Mouse (Mus musculus): ENCODE measurements around the gene Kif28.
"Not testable (repeated sequence)": the region's sequence is repeated elsewhere in the genome, so short reads cannot be mapped to it uniquely, and the experiment has no call there.

Gene Kif28

DNA sequence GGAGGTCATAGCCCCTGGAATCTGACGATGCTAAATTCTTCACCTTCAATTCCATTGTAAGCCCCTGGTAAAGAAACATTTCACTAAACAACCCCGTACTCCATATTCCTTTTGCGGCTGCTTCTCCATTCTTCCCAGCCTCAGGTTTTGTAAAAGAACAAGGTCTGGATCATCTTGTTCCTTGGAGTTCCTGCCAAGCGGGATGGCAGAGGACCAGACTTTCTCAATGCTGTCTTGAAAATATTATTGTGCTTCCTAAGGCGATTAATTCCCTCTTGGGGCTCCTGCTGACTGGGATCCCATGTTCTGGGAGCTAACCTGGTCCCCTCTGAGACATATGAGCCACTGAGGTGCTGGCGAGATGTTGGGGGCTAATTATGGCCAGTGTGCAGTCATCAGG, 39.9 kb downstream of the Kif28 start:
- no peak for DNase-seq (ENCODE audit: low read depth in 1 of 2, low spot score in 2 of 2)

DNA sequence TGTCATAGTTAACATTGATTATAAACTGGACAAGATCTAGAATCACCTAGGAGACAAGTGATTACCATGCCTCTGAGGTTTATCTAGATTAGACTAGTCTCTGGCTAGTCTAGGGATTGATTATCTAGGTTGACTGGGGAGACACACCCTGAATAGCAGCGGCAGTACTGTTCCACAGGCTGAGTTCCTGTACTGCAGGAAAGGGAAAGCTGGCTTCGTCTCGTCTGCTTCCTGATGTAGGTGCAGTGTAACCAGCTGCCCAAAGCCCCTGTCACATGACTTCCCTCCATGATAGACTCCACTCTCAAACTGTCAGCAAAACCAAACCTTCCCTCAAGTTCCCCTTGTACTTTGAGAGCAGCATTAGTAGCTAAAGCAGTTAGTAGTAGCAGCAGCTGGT, 40.9 kb downstream of the Kif28 start:
- DNase-seq (ENCODE audit: low read depth in 1 of 2, low spot score in 2 of 2), result no peak

DNA sequence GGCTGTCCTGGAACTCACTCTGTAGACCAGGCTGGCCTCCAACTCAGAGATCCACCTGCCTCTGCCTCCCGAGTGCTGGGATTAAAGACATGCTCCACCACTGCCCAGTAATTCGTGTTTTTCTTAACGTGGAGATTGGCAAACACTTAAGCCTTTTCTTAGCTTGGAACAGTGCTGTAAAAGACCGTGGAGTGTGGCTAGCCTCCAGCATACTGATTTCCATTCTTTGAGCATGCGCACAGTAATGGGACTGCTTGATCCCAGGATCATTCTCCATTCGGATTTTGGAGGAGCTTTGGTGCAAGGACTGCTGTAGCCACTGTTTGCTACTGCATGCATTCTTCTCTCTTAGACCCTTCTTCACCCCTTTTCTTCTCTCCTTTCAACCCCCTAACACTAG, 55.6 kb downstream of the Kif28 start:
- no peak for DNase-seq (ENCODE audit: low read depth in 1 of 2, low spot score in 2 of 2)

DNA sequence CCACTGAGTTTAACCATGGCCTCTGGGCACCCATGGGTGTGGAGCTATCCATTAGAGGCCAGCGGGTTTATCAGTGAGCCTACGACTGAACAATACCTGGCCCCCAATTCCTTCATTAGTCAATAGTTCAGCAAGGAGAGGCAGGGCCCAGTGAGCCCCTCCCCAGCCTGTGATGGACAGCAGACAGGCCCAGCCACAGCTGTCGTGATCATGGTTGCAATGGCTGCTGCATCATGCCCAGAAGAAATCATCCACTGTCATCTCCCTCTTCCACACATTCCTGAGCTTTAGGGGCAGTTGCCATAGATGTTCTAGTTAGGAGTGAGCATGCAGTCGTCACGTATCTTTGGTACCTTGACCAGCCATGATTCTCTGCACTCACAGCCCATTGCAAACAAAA, 56.2 kb downstream of the Kif28 start:
- DNase-seq (ENCODE audit: low read depth in 1 of 2, low spot score in 2 of 2), result no peak

DNA sequence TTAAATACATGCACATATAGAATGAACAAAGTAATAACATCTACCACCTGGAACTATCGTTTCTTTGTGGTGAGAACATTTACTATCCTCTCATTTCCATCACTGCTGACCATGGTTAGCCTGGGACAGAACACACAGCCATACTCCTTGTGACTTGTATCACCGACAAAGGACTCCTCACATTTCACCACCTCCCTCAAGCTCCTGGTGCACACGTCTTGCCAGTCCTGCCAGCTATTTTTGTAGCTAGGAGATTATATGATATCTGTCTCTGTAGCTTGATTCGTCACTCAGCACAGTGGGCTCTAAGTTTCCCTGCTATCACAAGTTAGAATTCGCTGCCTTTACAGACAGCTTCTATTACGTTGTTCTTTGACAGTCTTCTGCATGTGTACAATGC, 56.7 kb downstream of the Kif28 start:
- no peak for DNase-seq (ENCODE audit: low read depth in 1 of 2, low spot score in 2 of 2)

DNA sequence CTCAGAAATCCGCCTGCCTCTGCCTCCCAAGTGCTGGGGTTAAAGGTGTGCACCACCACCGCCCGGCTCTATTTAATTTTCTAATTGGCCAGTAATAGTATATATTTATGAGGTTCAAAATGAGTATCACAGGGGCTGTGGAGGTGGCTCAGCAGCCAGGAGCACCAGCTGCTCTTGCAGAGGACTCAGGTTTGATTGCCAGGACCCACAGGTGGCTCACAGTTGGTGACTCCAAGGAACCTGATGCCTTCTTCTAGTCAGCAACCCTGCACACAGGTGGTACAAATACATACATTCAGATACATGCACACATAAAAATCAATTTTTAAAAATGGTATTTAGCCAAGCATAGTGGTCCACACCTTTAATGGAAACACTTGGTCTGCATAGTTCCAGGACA, 57.1 kb downstream of the Kif28 start:
- DNase-seq (ENCODE audit: low read depth in 1 of 2, low spot score in 2 of 2), result no peak

DNA sequence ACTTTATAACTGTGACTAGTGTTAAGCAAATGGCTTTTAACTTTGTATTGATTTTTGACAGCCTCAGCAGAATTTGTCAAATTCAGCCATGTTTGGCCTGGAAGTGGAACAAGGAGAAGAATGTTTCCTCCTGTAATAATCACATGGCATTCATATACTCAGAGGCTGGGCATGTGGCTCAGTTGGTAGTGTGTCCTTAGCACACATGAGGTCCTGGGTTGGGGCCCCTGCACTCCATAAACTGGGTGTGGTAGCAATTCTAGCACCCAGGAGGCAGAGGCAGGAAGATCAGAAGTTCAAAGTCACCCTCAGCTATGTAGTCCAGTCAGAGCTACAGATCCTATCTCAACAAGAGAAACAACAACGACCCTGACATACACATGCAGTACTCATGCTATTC, 57.8 kb downstream of the Kif28 start:
- DNase-seq (ENCODE audit: low read depth in 1 of 2, low spot score in 2 of 2), result no peak

DNA sequence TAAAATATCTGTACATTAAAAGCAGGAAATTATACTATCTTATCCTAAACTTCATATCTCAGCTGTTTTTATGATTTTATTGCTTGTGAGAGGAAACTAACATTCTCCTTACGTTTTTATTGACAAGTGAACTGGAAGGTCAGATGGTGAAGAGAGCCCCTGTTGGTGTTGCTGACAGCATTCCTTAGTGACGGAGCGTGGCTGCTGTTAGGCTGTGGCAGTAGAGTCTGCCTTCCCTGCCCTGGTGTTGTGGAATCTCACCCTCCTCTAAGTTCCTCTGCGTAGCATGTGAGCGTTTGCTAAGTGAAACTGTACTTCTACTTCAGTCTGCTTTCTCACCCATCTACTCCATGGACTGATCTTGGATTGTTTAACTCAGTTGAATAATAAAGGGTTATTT, 58.3 kb downstream of the Kif28 start:
- DNase-seq (ENCODE audit: low read depth in 1 of 2, low spot score in 2 of 2), result no peak

DNA sequence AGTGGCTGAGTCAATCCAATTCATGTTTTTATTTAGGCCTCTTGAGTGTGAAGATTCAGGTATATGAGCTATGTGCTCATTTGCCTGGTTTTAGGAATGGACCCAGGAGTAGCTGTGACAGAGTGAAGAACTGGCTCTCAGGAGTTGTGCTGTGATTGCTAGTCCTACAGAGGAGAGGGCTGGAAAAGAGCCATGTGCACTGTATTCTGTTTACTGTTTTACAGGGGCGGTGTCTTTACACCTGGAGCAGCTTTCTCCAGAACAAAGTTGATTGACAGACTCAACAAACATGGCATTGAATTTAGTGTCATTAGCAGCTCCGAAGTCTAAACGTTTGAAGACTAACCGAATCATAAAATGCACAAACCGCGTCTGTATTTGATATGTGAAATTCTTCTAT, 58.7 kb downstream of the Kif28 start:
- no peak for DNase-seq (ENCODE audit: low read depth in 1 of 2, low spot score in 2 of 2)

DNA sequence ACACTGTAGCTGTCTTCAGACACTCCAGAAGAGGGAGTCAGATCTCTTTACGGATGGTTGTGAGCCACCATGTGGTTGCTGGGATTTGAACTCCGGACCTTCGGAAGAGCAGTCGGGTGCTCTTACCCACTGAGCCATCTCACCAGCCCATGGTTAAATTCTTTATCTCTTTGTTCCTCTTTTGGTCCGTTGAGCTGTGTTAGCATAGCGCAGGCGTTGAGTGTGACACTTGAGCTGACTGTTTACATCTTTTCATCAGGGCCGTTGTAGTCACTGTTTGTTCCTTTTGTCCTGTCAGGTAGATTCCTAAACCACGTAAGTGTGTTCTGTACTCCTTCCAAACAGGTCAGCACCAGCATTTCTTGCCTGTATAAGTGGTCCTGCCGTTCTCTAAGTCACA, 62.3 kb downstream of the Kif28 start:
- not testable (repeated sequence) for DNase-seq (ENCODE audit: low read depth in 1 of 2, low spot score in 2 of 2)

DNA sequence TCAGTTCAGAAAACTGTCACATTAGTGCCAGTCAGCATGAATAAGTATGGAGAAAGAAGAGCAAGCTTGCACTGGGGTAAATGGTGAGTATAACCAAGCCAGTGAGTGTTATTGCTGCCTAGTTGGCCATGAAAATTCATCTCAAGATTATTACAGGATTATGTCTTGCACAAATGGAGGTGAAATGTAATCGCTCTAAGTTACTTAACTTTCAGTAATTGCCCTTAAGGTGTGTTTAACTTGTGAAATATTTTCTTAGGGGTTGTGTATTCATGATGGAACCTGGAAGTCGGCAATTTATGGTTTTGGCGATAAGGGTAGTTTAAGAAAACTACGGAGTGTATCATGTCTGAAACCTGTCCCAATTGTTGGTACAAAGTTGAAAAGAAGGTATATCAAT, 65.7 kb downstream of the Kif28 start:
- no peak for DNase-seq (ENCODE audit: low read depth in 1 of 2, low spot score in 2 of 2)

DNA sequence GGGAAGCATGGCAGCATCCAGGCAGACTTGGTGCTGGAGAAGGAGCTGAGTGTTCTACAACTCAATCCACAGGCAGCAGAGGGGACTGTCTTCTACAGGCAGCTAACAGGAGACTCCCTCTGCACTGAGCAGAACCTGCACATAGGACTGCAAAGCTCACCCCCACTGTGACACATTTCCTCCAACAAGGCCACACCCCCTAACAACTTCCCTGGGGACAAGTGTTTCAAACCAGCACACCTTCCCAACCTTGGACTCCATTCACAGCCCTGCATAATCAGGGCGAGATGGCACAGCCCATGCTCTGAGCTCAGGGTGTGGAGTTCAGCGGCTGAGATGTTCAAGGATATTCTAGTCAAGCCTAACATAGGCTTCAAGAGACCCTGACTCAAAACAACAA, 68.0 kb downstream of the Kif28 start:
- DNase-seq (ENCODE audit: low read depth in 1 of 2, low spot score in 2 of 2), result no peak

DNA sequence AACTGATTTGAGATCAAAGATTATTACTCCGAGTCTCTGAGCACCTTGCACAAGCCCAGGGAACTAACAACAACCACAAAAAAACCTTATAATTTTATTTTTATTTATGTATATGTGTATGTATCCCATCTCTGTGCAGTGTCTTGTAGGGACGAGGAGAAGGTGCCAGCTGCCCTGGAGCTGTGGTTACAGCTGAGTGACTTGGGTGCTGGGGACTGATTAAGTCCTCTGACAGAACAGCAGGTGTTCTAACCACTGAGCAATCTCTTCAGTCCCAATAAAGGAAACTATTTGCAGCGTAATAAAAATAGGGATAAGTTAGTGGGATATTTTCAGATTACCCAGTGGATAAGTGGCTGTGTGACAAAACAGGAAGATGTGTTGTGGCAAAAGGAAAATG, 70.7 kb downstream of the Kif28 start:
- DNase-seq (ENCODE audit: low read depth in 1 of 2, low spot score in 2 of 2), result no peak

DNA sequence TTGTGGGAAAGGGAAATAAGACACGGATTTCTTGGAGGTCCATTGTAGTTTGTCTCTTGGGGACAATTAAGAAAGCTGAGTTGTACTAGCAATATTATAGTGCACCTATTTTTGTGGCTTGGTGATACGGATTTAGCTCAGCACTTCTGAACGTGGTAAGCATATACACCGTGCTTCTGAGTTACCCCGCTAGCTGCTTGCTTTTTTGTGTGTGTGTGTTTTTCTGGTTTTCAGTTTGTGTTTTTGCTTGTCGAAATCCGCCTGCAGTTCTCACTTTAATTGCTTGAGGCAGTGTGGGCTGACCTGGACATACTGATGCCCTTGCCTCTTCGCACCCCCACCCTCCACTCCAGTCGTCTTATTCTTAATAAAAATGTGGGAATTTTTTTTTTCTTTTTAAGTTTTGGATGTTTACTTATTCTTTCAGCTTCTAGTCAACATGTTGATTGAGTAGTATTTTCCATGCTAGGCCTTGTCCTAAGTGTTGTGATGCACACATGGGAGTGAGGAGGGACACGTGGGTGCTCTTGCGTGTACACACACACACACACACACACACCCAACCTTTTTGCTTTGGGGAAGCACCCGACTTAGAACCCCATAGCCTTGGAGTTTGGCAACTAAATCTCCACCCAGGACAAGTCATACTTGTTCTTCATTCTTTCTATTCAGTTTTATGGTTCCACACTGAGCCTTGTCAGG, 76.1 kb downstream of the Kif28 start:
- DNase-seq (ENCODE audit: low read depth in 1 of 2, low spot score in 2 of 2), result no peak

DNA sequence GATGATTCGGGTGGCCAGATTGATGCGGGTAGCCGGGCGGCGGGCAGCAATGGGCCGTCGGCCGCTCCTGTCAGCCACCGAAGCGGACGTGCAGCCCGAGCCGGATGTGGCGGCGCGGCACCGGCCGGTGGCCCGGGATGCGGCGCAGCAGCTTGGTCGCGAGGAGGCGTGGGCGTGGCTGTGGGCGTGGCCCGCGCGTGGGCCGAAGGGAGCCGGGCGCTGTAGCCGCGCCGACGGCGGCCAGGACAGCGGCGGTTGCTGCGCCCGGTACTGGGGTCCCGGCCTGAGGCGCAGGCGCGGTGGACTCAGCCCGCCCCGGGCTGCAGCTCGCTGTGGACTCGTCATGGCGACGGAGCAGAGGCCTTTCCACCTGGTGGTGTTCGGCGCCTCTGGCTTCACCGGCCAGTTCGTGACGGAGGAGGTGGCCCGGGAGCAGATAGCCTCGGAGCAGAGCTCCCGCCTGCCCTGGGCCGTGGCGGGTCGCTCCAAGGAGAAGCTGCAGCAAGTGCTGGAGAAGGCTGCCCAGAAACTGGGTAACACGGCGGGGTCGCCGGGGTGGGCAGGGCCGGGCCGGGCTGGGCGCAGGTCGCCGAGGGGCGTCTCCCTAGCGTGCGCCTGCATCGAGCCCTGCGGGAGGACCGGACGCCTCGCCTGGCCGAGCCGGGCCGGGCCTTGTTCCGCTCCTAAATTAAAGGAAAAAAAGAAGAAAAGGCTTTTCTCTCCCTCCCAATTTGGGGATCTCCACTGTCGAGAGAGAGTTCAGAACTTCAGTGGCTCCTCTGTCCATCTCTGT, 76.9 kb downstream of the Kif28 start, which contains the start of gene Sccpdh:
Gene Sccpdh, plus strand, starts transcription at position 198 of the 793 bp plus-strand sequence.
- peak; percentile 22 to 47 for DNase-seq (ENCODE audit: low read depth in 1 of 2, low spot score in 2 of 2)

DNA sequence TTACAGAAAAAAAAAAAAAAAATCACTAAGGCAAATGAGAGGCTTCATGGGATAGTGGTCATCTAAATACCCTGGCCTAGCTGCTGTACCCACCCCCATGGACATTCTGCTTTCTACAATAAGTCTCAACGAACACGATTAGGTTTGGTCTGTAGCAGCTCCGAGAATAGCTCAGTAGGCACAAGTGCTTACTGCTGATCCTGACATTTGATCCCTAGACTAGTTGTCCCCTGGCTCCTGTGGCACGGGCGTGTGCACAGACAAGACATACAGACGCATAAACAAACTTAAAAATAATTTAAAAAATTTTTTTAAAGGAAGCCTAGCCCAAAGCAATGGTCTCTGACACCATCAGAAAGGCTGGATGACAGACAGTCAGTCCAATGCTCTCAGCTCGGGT, 77.6 kb downstream of the Kif28 start:
- DNase-seq (ENCODE audit: low read depth in 1 of 2, low spot score in 2 of 2), result no peak

DNA sequence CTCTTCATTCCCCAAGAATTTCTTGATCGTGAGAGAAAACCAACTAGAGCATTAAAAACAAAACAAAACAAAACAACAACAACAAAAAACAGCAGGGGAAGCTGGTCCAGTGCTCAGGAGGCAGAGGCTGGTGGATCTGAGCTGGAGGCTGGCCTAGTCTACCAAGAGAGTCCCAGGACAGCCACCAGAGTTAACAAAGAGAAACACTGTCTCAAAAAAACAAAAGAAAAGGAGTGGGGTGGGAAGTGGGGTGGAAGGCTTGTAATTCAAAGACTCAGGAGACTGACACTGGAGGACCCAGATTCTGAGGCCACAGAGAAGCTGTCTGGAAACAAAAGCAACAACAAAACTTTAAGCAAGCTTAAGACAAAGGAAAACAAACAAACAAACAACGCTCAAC, 78.1 kb downstream of the Kif28 start:
- DNase-seq (ENCODE audit: low read depth in 1 of 2, low spot score in 2 of 2), result no peak

DNA sequence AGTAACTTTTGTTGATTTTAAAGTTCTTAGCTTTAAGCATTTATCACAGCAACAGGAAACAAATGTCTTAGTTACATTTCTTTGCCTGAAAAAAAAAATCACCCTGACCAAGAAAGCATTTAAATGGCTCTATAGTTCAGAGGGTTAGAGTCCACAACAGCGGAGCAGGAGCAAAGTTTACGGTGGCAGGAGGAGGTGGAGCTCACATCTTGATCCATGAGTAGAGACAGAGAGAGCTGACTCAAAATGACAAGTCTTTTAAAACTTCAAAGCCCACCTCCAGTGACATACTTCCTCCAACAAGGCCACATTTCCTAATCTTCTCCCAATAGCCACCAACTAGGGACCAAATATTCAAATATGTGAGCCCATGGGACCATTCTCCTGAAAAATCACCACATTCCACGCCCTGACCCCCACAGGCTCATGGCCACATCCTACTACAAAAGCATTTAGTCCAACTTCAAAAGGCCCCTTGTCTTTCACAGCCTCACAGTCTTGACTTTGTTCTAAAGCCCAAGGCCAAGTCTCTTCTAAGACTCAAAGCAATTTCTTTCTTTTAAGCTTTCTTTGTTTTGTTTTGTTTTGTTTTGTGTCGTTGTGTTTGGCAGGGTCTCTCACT, 80.7 kb downstream of the Kif28 start:
- no peak for DNase-seq (ENCODE audit: low read depth in 1 of 2, low spot score in 2 of 2)

DNA sequence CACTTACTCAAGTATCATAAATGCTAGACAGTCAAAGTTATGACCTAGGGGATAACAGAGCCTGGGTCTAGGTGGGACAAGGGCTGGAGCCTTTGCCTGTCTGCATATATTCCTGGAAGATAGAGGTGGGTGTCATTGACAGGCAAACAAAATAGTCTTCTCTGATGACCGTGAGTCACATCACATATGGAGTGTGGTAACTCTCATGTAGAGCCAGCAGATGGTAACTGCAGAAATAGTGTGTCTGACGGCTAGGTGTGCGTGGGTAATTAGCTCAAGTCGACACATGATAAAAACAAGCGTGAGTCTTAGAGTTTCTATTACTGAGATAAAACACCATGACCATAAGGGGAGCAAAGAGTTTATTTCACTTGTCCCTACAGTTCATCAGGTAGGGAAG, 82.0 kb downstream of the Kif28 start:
- no peak for DNase-seq (ENCODE audit: low read depth in 1 of 2, low spot score in 2 of 2)

DNA sequence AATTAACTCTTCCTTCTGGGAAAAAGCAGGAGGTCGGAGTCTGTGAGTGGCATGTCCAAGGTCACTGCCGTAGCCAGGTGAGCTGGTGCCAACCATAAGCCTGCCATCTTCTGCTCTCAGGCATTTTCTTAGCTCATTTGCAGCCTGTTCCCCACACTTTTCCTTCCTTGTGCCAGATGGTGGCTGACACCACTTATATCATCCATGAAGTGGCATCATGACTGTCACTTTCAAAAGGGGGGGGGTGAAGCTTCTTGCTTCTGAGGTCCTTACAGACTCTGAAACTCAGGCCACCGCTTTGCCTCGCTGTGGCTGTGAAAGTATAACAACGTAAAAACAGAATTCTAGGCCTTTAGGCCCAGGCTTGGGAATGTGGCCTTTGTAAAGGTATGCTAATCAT, 93.8 kb downstream of the Kif28 start:
- DNase-seq (ENCODE audit: low read depth in 1 of 2, low spot score in 2 of 2), result no peak

DNA sequence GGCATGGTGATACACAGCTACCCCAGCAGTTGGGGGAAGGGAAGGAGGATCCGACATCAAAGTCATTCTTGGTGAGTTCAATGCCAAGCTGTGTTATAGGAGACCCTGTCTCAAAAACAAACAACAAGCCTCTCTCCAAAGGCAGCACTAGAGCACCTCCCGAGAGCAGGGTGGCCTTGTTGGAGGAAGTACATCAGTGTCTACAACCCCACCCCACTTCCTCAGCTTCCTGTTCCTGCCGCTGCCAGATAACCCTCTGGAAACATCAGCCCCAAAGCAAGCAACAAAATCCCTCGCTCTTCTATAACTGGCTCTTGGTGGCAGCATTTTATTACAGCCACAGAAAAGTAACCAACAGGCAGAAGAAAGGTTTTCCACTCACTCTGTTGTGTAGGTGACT, 94.8 kb downstream of the Kif28 start:
- DNase-seq (ENCODE audit: low read depth in 1 of 2, low spot score in 2 of 2), result no peak

DNA sequence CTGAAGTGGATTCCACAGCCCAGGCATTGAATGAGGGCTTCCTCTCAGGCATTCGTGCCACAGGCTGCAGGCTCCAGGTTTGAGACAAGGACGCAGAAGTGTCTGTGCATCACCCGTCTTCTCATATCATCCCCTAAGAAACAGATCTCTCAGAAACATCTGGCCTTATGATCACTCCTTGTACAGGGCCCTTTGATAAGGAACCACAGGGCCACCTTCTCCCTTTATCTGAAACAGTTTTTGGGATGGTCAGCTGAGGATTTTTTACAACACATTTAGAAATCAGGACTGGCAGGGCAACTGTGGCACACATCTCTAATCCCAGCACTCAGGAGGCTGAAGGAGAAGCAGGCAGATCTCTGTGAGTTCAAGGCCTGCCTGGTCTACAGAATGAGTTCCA, 95.7 kb downstream of the Kif28 start:
- DNase-seq (ENCODE audit: low read depth in 1 of 2, low spot score in 2 of 2), result no peak
